Mouse (Mus musculus): ENCODE data around the gene Pdzk1. TPM values are rescaled to one million over a fixed set of nuclear protein-coding genes. Genes with fewer than 3 reads are reported as not detected.

Gene Pdzk1
- polyA plus RNA-seq, 3 experiments from 2014 or later, result 0.94 TPM; not detected in 2

GRCm38 (mm10) chr3:96836414-96836813, 7.3 kb downstream of the Pdzk1 start:
- ATAC-seq, result no peak

- no peak for ATAC-seq
These were observed 10.0 kb downstream of the Pdzk1 start for GRCm38 (mm10) chr3:96838996-96839645.

GRCm38 (mm10) chr3:96845191-96845590, 16.1 kb downstream of the Pdzk1 start:
- no peak for ATAC-seq

GRCm38 (mm10) chr3:96845806-96846205, 16.7 kb downstream of the Pdzk1 start:
- no peak for ATAC-seq

- ATAC-seq, result peak; percentile 67
These were observed 17.9 kb downstream of the Pdzk1 start for GRCm38 (mm10) chr3:96846985-96847384.

- ATAC-seq, result peak; percentile 44
These were observed 18.6 kb downstream of the Pdzk1 start for GRCm38 (mm10) chr3:96847661-96848060.

- peak; percentile 22 for ATAC-seq
These were observed 19.4 kb downstream of the Pdzk1 start for GRCm38 (mm10) chr3:96848470-96848869.

- no peak for ATAC-seq
These were observed 20.2 kb downstream of the Pdzk1 start for GRCm38 (mm10) chr3:96849168-96849727.

GRCm38 (mm10) chr3:96852561-96852960, 23.5 kb downstream of the Pdzk1 start:
- ATAC-seq, result no peak

- ATAC-seq, result no peak
These were observed 25.3 kb downstream of the Pdzk1 start for GRCm38 (mm10) chr3:96854376-96854775.

GRCm38 (mm10) chr3:96855833-96856232, 26.7 kb downstream of the Pdzk1 start:
- no peak for ATAC-seq

- no peak for ATAC-seq
These were observed 31.4 kb downstream of the Pdzk1 start for GRCm38 (mm10) chr3:96860498-96860897.

GRCm38 (mm10) chr3:96867863-96868262, 38.8 kb downstream of the Pdzk1 start:
- ATAC-seq, result no peak

GRCm38 (mm10) chr3:96868566-96868965, 39.5 kb downstream of the Pdzk1 start:
- ATAC-seq, result no peak

- no peak for ATAC-seq
These were observed 40.0 kb downstream of the Pdzk1 start for GRCm38 (mm10) chr3:96869091-96869490.

GRCm38 (mm10) chr3:96870270-96870669, 41.2 kb downstream of the Pdzk1 start:
- ATAC-seq, result no peak

- ATAC-seq, result no peak
These were observed 42.0 kb downstream of the Pdzk1 start for GRCm38 (mm10) chr3:96871070-96871469.

- no peak for ATAC-seq
These were observed 43.4 kb downstream of the Pdzk1 start for GRCm38 (mm10) chr3:96872501-96872900.

- ATAC-seq, result no peak
These were observed 45.9 kb downstream of the Pdzk1 start for GRCm38 (mm10) chr3:96874808-96875571.

- no peak for ATAC-seq
These were observed 50.5 kb downstream of the Pdzk1 start for GRCm38 (mm10) chr3:96879536-96879935.

- ATAC-seq, result no peak
These were observed 51.3 kb downstream of the Pdzk1 start for GRCm38 (mm10) chr3:96880385-96880784.

- ATAC-seq, result peak; percentile 59
These were observed 52.5 kb downstream of the Pdzk1 start for GRCm38 (mm10) chr3:96881557-96881956.

GRCm38 (mm10) chr3:96882061-96882849, 53.2 kb downstream of the Pdzk1 start:
- ATAC-seq, result peak; percentile 53

All from inflammation-experienced regulatory T-cells, adult 6 months (primary cell).